Mouse (Mus musculus) heart, embryonic 13.5 days (tissue): ENCODE measurements around the gene Crygs. TPM values are rescaled to one million over a fixed set of nuclear protein-coding genes. Genes with fewer than 3 reads are reported as not detected.
A peak's percentile ranks its signal among the peaks of the same experiment; 100 is the strongest.
"Not testable (repeated sequence)": the region's sequence is repeated elsewhere in the genome, so short reads cannot be mapped to it uniquely, and the experiment has no call there.

Experiments
- ATAC-seq: fragments of 200-750 bp; cut with Nextera tagmentation; 2 replicates; pipeline ENCODE4 v1.8.0; 2017; ENCODE audit warnings: moderate TSS enrichment; ENCODE audit not compliant: insufficient number of reproducible peaks, low FRiP score, low TSS enrichment; ENCODE audit errors: extremely low read depth
- H3K27ac ChIP-seq: fragments of 300-500 bp; sonication (generic); replicated peaks from 2 replicates; pipeline ENCODE4 v1.5.1; 2015; ENCODE audit warnings: moderate library complexity, mild to moderate bottlenecking, inconsistent platforms
- H3K27me3 ChIP-seq: fragments of 300-500 bp; sonication (generic); replicated peaks from 2 replicates; pipeline ENCODE4 v1.6.1; 2015; ENCODE audit warnings: mild to moderate bottlenecking, inconsistent platforms
- H3K36me3 ChIP-seq: fragments of 300-500 bp; sonication (generic); 2 replicates; pipeline ENCODE4 v1.6.1; 2015; ENCODE audit warnings: mild to moderate bottlenecking, inconsistent platforms
- H3K4me1 ChIP-seq: fragments of 300-500 bp; sonication (generic); 2 replicates; pipeline ENCODE4 v1.6.1; 2015; ENCODE audit warnings: inconsistent platforms
- H3K4me2 ChIP-seq: fragments of 300-500 bp; sonication (generic); 2 replicates; pipeline ENCODE4 v1.6.1; 2015; ENCODE audit warnings: inconsistent platforms, mild to moderate bottlenecking, moderate library complexity
- H3K4me3 ChIP-seq: fragments of 300-500 bp; sonication (generic); 2 replicates; pipeline ENCODE4 v1.5.1; 2015; ENCODE audit warnings: moderate library complexity, mild to moderate bottlenecking, inconsistent platforms
- H3K9ac ChIP-seq: fragments of 300-500 bp; sonication (generic); 2 replicates; pipeline ENCODE4 v1.6.1; 2015; ENCODE audit warnings: inconsistent platforms, mild to moderate bottlenecking, moderate library complexity
- H3K9me3 ChIP-seq: fragments of 300-500 bp; sonication (generic); 2 replicates; pipeline ENCODE4 v1.6.1; 2016; ENCODE audit warnings: inconsistent platforms
- WGBS: fragments of 180-500 bp; shearing (Covaris S2); methylation state at CpG from one replicate; pipeline ENCODE4 v1.1.7; 2015; ENCODE audit warnings: mixed read lengths; 5-methylcytosine and 5-hydroxymethylcytosine counted together
- polyA plus RNA-seq: library from polyadenylated mRNA; unstranded; fragments of >200 nt; fragmentation: Nextera tagmentation; extraction: Ambion mirVana; gene quantifications from 2 replicates; pipeline ENCODE4 v1.2.1, GENCODE M21; 2015

Gene Crygs
- polyA plus RNA-seq, 1 experiment from 2014 or later: not detected

GRCm38 (mm10) chr16:22782686-22783085, 28.7 kb downstream of the Crygs start:
- whole genome bisulfite sequencing: 75% methylated on average over 5 of the region's 5 CpGs
- Histone ChIP-seq H3K9me3 (no peaks in the 10 kb centered on the region; the same call in 1 of the 2 replicates), H3K4me2 (no peak overlapping the region), H3K4me3 (no peak overlapping the region), H3K4me1 (no peaks in the 10 kb centered on the region), H3K27me3 (no peaks in the 10 kb centered on the region), H3K9ac (no peak overlapping the region), H3K36me3 (no peaks in the 10 kb centered on the region), H3K27ac (no peak overlapping the region)
- no peak for ATAC-seq

- peaks cover 5% of the 10 kb centered on the region; the same call in 1 of the 2 replicates for H3K4me1 ChIP-seq
- no peaks in the 10 kb centered on the region for H3K27me3 ChIP-seq
- no peak for ATAC-seq
- no peaks in the 10 kb centered on the region for H3K36me3 ChIP-seq
- WGBS: 79% methylated on average over 3 of the region's 3 CpGs
- H3K4me2 ChIP-seq: no peak overlapping the region
- no peaks in the 10 kb centered on the region; the same call in 1 of the 2 replicates for H3K9me3 ChIP-seq
- H3K4me3 ChIP-seq: no peak overlapping the region
- H3K9ac ChIP-seq: no peak overlapping the region
- no peak overlapping the region for H3K27ac ChIP-seq
Observed at GRCm38 (mm10) chr16:22779228-22779835, 32.0 kb downstream of the Crygs start.

- H3K27ac ChIP-seq, H3K36me3 ChIP-seq, ATAC-seq, H3K9me3 ChIP-seq, H3K4me3 ChIP-seq, H3K9ac ChIP-seq, H3K4me2 ChIP-seq, H3K27me3 ChIP-seq: not testable (repeated sequence)
- WGBS: 88% methylated on average over 12 of the region's 12 CpGs
- H3K4me1 ChIP-seq: peaks cover 11% of the 10 kb centered on the region
Observed at GRCm38 (mm10) chr16:22778296-22778695, 33.1 kb downstream of the Crygs start.

GRCm38 (mm10) chr16:22775471-22775985, 35.8 kb downstream of the Crygs start:
- no peak overlapping the region for H3K4me3 ChIP-seq
- peaks cover 16% of the 10 kb centered on the region for H3K4me1 ChIP-seq
- no peaks in the 10 kb centered on the region; the same call in 1 of the 2 replicates for H3K9me3 ChIP-seq
- no peak overlapping the region for H3K27ac ChIP-seq
- 68% methylated on average over 5 of the region's 5 CpGs for WGBS
- H3K9ac ChIP-seq: no peak overlapping the region
- ATAC-seq: no peak
- H3K27me3 ChIP-seq: no peaks in the 10 kb centered on the region
- H3K4me2 ChIP-seq: no peak overlapping the region
- no peaks in the 10 kb centered on the region for H3K36me3 ChIP-seq

GRCm38 (mm10) chr16:22768661-22769060, 42.7 kb downstream of the Crygs start:
- Histone ChIP-seq H3K4me3 (no peak overlapping the region), H3K4me1 (peaks cover 17% of the 10 kb centered on the region), H3K27me3 (no peaks in the 10 kb centered on the region), H3K4me2 (no peak overlapping the region), H3K9ac (no peak overlapping the region), H3K36me3 (no peaks in the 10 kb centered on the region), H3K9me3 (no peaks in the 10 kb centered on the region), H3K27ac (no peak overlapping the region)
- ATAC-seq: no peak
- 78% methylated on average over 8 of the region's 8 CpGs for WGBS

GRCm38 (mm10) chr16:22767405-22767804, 44.0 kb downstream of the Crygs start:
- no peak for ATAC-seq
- no peaks in the 10 kb centered on the region for H3K36me3 ChIP-seq
- peaks cover 8% of the 10 kb centered on the region for H3K4me1 ChIP-seq
- 78% methylated on average over 3 of the region's 3 CpGs for WGBS
- H3K4me2 ChIP-seq: no peak overlapping the region
- H3K27me3 ChIP-seq: no peaks in the 10 kb centered on the region
- H3K27ac ChIP-seq: no peak overlapping the region
- no peaks in the 10 kb centered on the region for H3K9me3 ChIP-seq
- no peak overlapping the region for H3K4me3 ChIP-seq
- no peak overlapping the region for H3K9ac ChIP-seq

GRCm38 (mm10) chr16:22766738-22767211, 44.6 kb downstream of the Crygs start:
- Histone ChIP-seq H3K4me3 (peak overlapping the region; percentile 27), H3K9ac (0 out of 2 replicates have a peak overlapping the region, but pooled peaks have one; percentile 25), H3K9me3 (no peaks in the 10 kb centered on the region), H3K27ac (no peak overlapping the region), H3K4me1 (peaks cover 8% of the 10 kb centered on the region), H3K36me3 (no peaks in the 10 kb centered on the region), H3K27me3 (no peaks in the 10 kb centered on the region), H3K4me2 (peak overlapping the region; percentile 52)
- 43% methylated on average over 16 of the region's 16 CpGs for WGBS
- ATAC-seq: no peak; the same call in 1 of the 2 replicates

GRCm38 (mm10) chr16:22765531-22765930, 45.8 kb downstream of the Crygs start:
- H3K4me1 ChIP-seq: peaks cover 8% of the 10 kb centered on the region
- no peaks in the 10 kb centered on the region for H3K36me3 ChIP-seq
- no peak for ATAC-seq
- no peak overlapping the region for H3K4me3 ChIP-seq
- H3K27ac ChIP-seq: no peak overlapping the region
- WGBS: 76% methylated on average over 7 of the region's 7 CpGs
- no peaks in the 10 kb centered on the region for H3K27me3 ChIP-seq
- peaks cover 6% of the 10 kb centered on the region for H3K9me3 ChIP-seq
- no peak overlapping the region for H3K4me2 ChIP-seq
- no peak overlapping the region for H3K9ac ChIP-seq

Other genes starting within 250 kb of the Crygs start
- gene Dgkg, start 154.4 kb downstream of the Crygs start, polyA plus RNA-seq: 0.43 and 0.62 TPM in 2 replicates
- 18.3 and 19.2 TPM in 2 replicates for gene Tbccd1, start 46.1 kb upstream of the Crygs start, polyA plus RNA-seq
- 96.7 and 115 TPM in 2 replicates for gene Dnajb11, start 46.3 kb upstream of the Crygs start, polyA plus RNA-seq
- 4.3 and 13.4 TPM in 2 replicates for gene Ahsg, start 79.7 kb upstream of the Crygs start, polyA plus RNA-seq
- 0.10 TPM in 1 of 2 replicates, not detected in the other for gene Fetub, start 106.8 kb upstream of the Crygs start, polyA plus RNA-seq
- not detected in 2 replicates for gene Hrg, start 139.5 kb upstream of the Crygs start, polyA plus RNA-seq
- gene Kng2, start 217.9 kb upstream of the Crygs start, polyA plus RNA-seq: not detected in 2 replicates
- 0.94 and 8.3 TPM in 2 replicates for gene Kng1, start 246.3 kb upstream of the Crygs start, polyA plus RNA-seq